Comparison of ENCODE assay signal across 8 mouse cellular contexts in genomic region chr5:106560631-106561498, GRCm38 (mm10). TPM values are rescaled to one million over a fixed set of nuclear protein-coding genes. Genes with fewer than 3 reads are reported as not detected.
A peak's percentile ranks its signal among the peaks of the same experiment; 100 is the strongest.
DNase-seq lines count a peak whose midpoint lies in the region; ATAC-seq lines count a peak whose summit lies in the region.

No protein-coding gene starts in this region.

- peaks cover 20% of the 10 kb centered on the region for H3K4me1 ChIP-seq in forebrain, embryonic 14.5 days (ENCODE audit: control insufficient read depth, insufficient read depth, low read length)
- H3K4me1 ChIP-seq in limb, embryonic 12.5 days (replicated peaks), result peaks cover 9% of the 10 kb centered on the region
- 0 out of 2 replicates have a peak, but pooled peaks cover 5% of the 10 kb centered on the region for H3K4me1 ChIP-seq in stomach, embryonic 14.5 days (ENCODE audit: control insufficient read depth, insufficient read depth, low read length)

- peak overlapping the region; percentile 67; the same call in 1 of the 2 replicates for H3K27ac ChIP-seq in forebrain, embryonic 14.5 days (ENCODE audit: low read depth, low read length)
- H3K27ac ChIP-seq in limb, embryonic 12.5 days, result no peak overlapping the region
- H3K27ac ChIP-seq in stomach, embryonic 14.5 days (ENCODE audit: low read length), result no peak overlapping the region

- ATAC-seq in forebrain, embryonic 14.5 days, result peak; percentile 70
- ATAC-seq in limb, embryonic 12.5 days (ENCODE audit: insufficient number of reproducible peaks, insufficient read depth, low FRiP score, low TSS enrichment, low read depth), result peak; percentile 43; the same call in 1 of the 2 replicates
- peak; percentile 37; the same call in 1 of the 2 replicates for ATAC-seq in stomach, embryonic 14.5 days (ENCODE audit: insufficient number of reproducible peaks, insufficient read depth, low FRiP score, low read depth)

- WGBS in forebrain, embryonic 14.5 days, result 2% methylated on average over 40 of the region's 40 CpGs
- WGBS in limb, embryonic 12.5 days, result under 1% methylated on average over 40 of the region's 40 CpGs
- 3% methylated on average over 37 of the region's 40 CpGs for WGBS in stomach, embryonic 14.5 days

- H3K4me2 ChIP-seq in forebrain, embryonic 14.5 days (ENCODE audit: low read length), result peak overlapping the region; percentile 50
- H3K4me2 ChIP-seq in limb, embryonic 12.5 days, result peak overlapping the region; percentile 55
- H3K4me2 ChIP-seq in stomach, embryonic 14.5 days (replicated peaks; ENCODE audit: low read depth, low read length), result peak overlapping the region; percentile 30

- DNase-seq in kidney, postnatal 4 days, result peak; percentile 13 to 14
- no peak for DNase-seq in kidney, postnatal 14 days
- peak; percentile 78 for DNase-seq in cerebellum, adult 11-12 months
- DNase-seq in forebrain, embryonic 14.5 days (ENCODE audit: low spot score), result peak; percentile 92
- no peak for DNase-seq in right cerebral cortex, postnatal 14 days
- DNase-seq in urinary bladder, postnatal 4 days (ENCODE audit: low spot score in 2 of 2), result no peak

- no peaks in the 10 kb centered on the region for H3K9me3 ChIP-seq in forebrain, embryonic 14.5 days (replicated peaks; ENCODE audit: control insufficient read depth, low read length)
- no peaks in the 10 kb centered on the region for H3K9me3 ChIP-seq in limb, embryonic 12.5 days
- H3K9me3 ChIP-seq in stomach, embryonic 14.5 days (ENCODE audit: control insufficient read depth, low read depth, low read length), result no peaks in the 10 kb centered on the region

- H3K4me3 ChIP-seq in forebrain, embryonic 14.5 days (ENCODE audit: low read depth, low read length), result peak overlapping the region; percentile 16
- H3K4me3 ChIP-seq in limb, embryonic 12.5 days (replicated peaks), result peak overlapping the region; percentile 34
- peak overlapping the region; percentile 15; the same call in 1 of the 2 replicates for H3K4me3 ChIP-seq in stomach, embryonic 14.5 days (ENCODE audit: low read depth, low read length)

- peaks cover 75% of the 10 kb centered on the region for H3K27me3 ChIP-seq in forebrain, embryonic 14.5 days (replicated peaks; ENCODE audit: control insufficient read depth, insufficient read depth, low read length)
- H3K27me3 ChIP-seq in limb, embryonic 12.5 days, result peaks cover 93% of the 10 kb centered on the region
- H3K27me3 ChIP-seq in stomach, embryonic 14.5 days (ENCODE audit: control insufficient read depth, insufficient read depth, low read length), result peaks cover 49% of the 10 kb centered on the region

- no peaks in the 10 kb centered on the region for H3K36me3 ChIP-seq in forebrain, embryonic 14.5 days (ENCODE audit: control insufficient read depth, insufficient read depth, low read length)
- H3K36me3 ChIP-seq in limb, embryonic 12.5 days, result no peaks in the 10 kb centered on the region
- H3K36me3 ChIP-seq in stomach, embryonic 14.5 days (ENCODE audit: control insufficient read depth, insufficient read depth, low read length), result no peaks in the 10 kb centered on the region

- H3K9ac ChIP-seq in forebrain, embryonic 14.5 days (ENCODE audit: low read length), result peak overlapping the region; percentile 35
- H3K9ac ChIP-seq in limb, embryonic 12.5 days (replicated peaks), result no peak overlapping the region
- no peak overlapping the region for H3K9ac ChIP-seq in stomach, embryonic 14.5 days (replicated peaks; ENCODE audit: low read depth, low read length)

RNA-seq across cellular contexts. Expression of gene Gm17304, which starts 48.0 kb away (rescaled TPM):
- polyA plus RNA-seq in forebrain, embryonic 14.5 days (2014; fragmentation: Nextera tagmentation; extraction: Ambion mirVana), result not detected in 2 replicates
- not detected in 2 replicates for polyA plus RNA-seq in limb, embryonic 12.5 days (2016; fragmentation: Nextera tagmentation; extraction: Ambion mirVana)
- not detected in 2 replicates for polyA plus RNA-seq in stomach, embryonic 14.5 days (2014; fragmentation: Nextera tagmentation; extraction: Ambion mirVana)

Comparison
In these comparisons a context has a peak if more than half of its experiments do, and no peak if none do; other contexts are left out.
1. DNase-seq: peak in kidney, postnatal 4 days (2 of 2), cerebellum, adult 11-12 months (single experiment) and forebrain, embryonic 14.5 days (single experiment); none in kidney, postnatal 14 days (single experiment), right cerebral cortex, postnatal 14 days (single experiment) and urinary bladder, postnatal 4 days (0 of 2).
2. Peak in every context shown above with its lines, with median percentiles within 50 percentile points of each other: ATAC-seq, H3K4me2 ChIP-seq and H3K4me3 ChIP-seq.